8 mouse cellular contexts compared by ENCODE assay signal in genomic region chr10:62311464-62311863, GRCm38 (mm10). TPM values are rescaled to one million over a fixed set of nuclear protein-coding genes. Genes with fewer than 3 reads are reported as not detected.
DNase-seq lines count a peak whose midpoint lies in the region; ATAC-seq and TF ChIP-seq lines count a peak whose summit lies in the region.

No protein-coding gene starts in this region.

- no peak for TF ChIP-seq EP300 in heart, postnatal 0 days (IDR thresholded peaks at IDR 0.05; ENCODE audit: low read depth)

- no peak overlapping the region for H3K4me3 ChIP-seq in heart, postnatal 0 days (ENCODE audit: low read depth, low read length)
- H3K4me3 ChIP-seq in limb, embryonic 13.5 days: no peak overlapping the region
- no peak overlapping the region for H3K4me3 ChIP-seq in midbrain, embryonic 13.5 days (replicated peaks)

- ATAC-seq in heart, postnatal 0 days (ENCODE audit: insufficient read depth, low read depth): no peak
- ATAC-seq in limb, embryonic 13.5 days (ENCODE audit: low FRiP score, low read depth): no peak
- no peak for ATAC-seq in midbrain, embryonic 13.5 days

- H3K4me1 ChIP-seq in heart, postnatal 0 days (ENCODE audit: control insufficient read depth, insufficient read depth): peaks cover 18% of the 10 kb centered on the region
- peaks cover 28% of the 10 kb centered on the region for H3K4me1 ChIP-seq in limb, embryonic 13.5 days
- H3K4me1 ChIP-seq in midbrain, embryonic 13.5 days (replicated peaks): peaks cover 10% of the 10 kb centered on the region

- no peaks in the 10 kb centered on the region for H3K27me3 ChIP-seq in heart, postnatal 0 days (ENCODE audit: control insufficient read depth, insufficient read depth, low read length)
- no peaks in the 10 kb centered on the region for H3K27me3 ChIP-seq in limb, embryonic 13.5 days
- H3K27me3 ChIP-seq in midbrain, embryonic 13.5 days: no peaks in the 10 kb centered on the region

- WGBS in heart, postnatal 0 days: 44% methylated on average over 6 of the region's 6 CpGs
- 24% methylated on average over 6 of the region's 6 CpGs for WGBS in limb, embryonic 13.5 days
- 55% methylated on average over 6 of the region's 6 CpGs for WGBS in midbrain, embryonic 13.5 days

- H3K4me2 ChIP-seq in heart, postnatal 0 days (ENCODE audit: low read depth, low read length): no peak overlapping the region
- no peak overlapping the region for H3K4me2 ChIP-seq in limb, embryonic 13.5 days (replicated peaks)
- no peak overlapping the region for H3K4me2 ChIP-seq in midbrain, embryonic 13.5 days (replicated peaks)

- H3K36me3 ChIP-seq in heart, postnatal 0 days (replicated peaks; ENCODE audit: control insufficient read depth, insufficient read depth, low read length): peaks cover 63% of the 10 kb centered on the region
- peaks cover 14% of the 10 kb centered on the region; the same call in 1 of the 2 replicates for H3K36me3 ChIP-seq in limb, embryonic 13.5 days
- peaks cover 3% of the 10 kb centered on the region; the same call in 1 of the 2 replicates for H3K36me3 ChIP-seq in midbrain, embryonic 13.5 days

- peak; percentile 21 to 28 for DNase-seq in spleen, adult 18-20 months
- no peak for DNase-seq in spleen, adult 12 weeks (ENCODE audit: low spot score)
- DNase-seq in embryo, embryonic 11 days: peak; percentile 44
- DNase-seq in heart, postnatal 0 days (ENCODE audit: low spot score): no peak
- peak; percentile 28 for DNase-seq in ovary, postnatal 14 days (ENCODE audit: low spot score)
- DNase-seq in cerebellum, postnatal 25 days: no peak

- no peaks in the 10 kb centered on the region for H3K9me3 ChIP-seq in heart, postnatal 0 days (replicated peaks; ENCODE audit: control insufficient read depth, low read length)
- H3K9me3 ChIP-seq in limb, embryonic 13.5 days: no peaks in the 10 kb centered on the region
- no peaks in the 10 kb centered on the region for H3K9me3 ChIP-seq in midbrain, embryonic 13.5 days

- H3K9ac ChIP-seq in heart, postnatal 0 days (replicated peaks; ENCODE audit: low read depth, low read length): no peak overlapping the region; the same call in 1 of the 2 replicates
- H3K9ac ChIP-seq in limb, embryonic 13.5 days: peak overlapping the region; percentile 43; the same call in 1 of the 2 replicates
- no peak overlapping the region for H3K9ac ChIP-seq in midbrain, embryonic 13.5 days (replicated peaks)

- TF ChIP-seq CTCF in heart, postnatal 0 days (IDR thresholded peaks at IDR 0.05; ENCODE audit: low read depth): no peak

- H3K27ac ChIP-seq in heart, postnatal 0 days (ENCODE audit: low read depth): peak overlapping the region; percentile 1
- H3K27ac ChIP-seq in limb, embryonic 13.5 days: no peak overlapping the region
- no peak overlapping the region for H3K27ac ChIP-seq in midbrain, embryonic 13.5 days

RNA-seq across cellular contexts. Expression of gene Tacr2, which starts 59.2 kb away (rescaled TPM):
- total RNA-seq in heart, postnatal 0 days (2014; rRNA removed; ENCODE audit: low replicate concordance): 2.7 TPM in 1 of 2 replicates, not detected in the other
- not detected in 2 replicates for polyA plus RNA-seq in heart, postnatal 0 days (2015; fragmentation: Nextera tagmentation; extraction: Ambion mirVana)
- polyA plus RNA-seq in limb, embryonic 13.5 days (2015; fragmentation: Nextera tagmentation; extraction: Ambion mirVana): not detected in 2 replicates
- not detected in 2 replicates for polyA plus RNA-seq in midbrain, embryonic 13.5 days (2015; fragmentation: Nextera tagmentation; extraction: Ambion mirVana)

Comparison
In these comparisons a context has a peak if more than half of its experiments do, and no peak if none do; other contexts are left out.
1. DNase-seq: peak in spleen, adult 18-20 months (2 of 2), embryo, embryonic 11 days (single experiment) and ovary, postnatal 14 days (single experiment); none in spleen, adult 12 weeks (single experiment), heart, postnatal 0 days (single experiment) and cerebellum, postnatal 25 days (0 of 2).